Mouse (Mus musculus): ENCODE data around the gene Cmbl. TPM values are rescaled to one million over a fixed set of nuclear protein-coding genes. Genes with fewer than 3 reads are reported as not detected.

The Cmbl gene
- polyA plus RNA-seq, 1 experiment from 2014 or later: 1.6 TPM

GRCm38 (mm10) chr15:31627277-31628154 lies 62.3 kb downstream of the Cmbl start:
- H3K27ac ChIP-seq (ENCODE audit: low read depth, low read length): no peak overlapping the region
- no peak overlapping the region for H3K4me2 ChIP-seq
- no peak overlapping the region for H3K4me3 ChIP-seq (ENCODE audit: low read depth, low read length)
- H3K9me3 ChIP-seq (ENCODE audit: control insufficient read depth, low read length): no peaks in the 10 kb centered on the region
- no peaks in the 10 kb centered on the region for H3K27me3 ChIP-seq (ENCODE audit: control insufficient read depth, insufficient read depth, low read length)
- H3K36me3 ChIP-seq (ENCODE audit: control insufficient read depth, insufficient read depth, low read length): no peaks in the 10 kb centered on the region
- DNase-seq (ENCODE audit: low spot score, missing footprints) (no peak), ATAC-seq (ENCODE audit: low FRiP score) (no peak)
- 77% methylated on average over 12 of the region's 12 CpGs for WGBS
- no peaks in the 10 kb centered on the region for H3K4me1 ChIP-seq (ENCODE audit: control insufficient read depth, insufficient read depth, low read length)
- H3K9ac ChIP-seq (ENCODE audit: low read length): no peak overlapping the region

GRCm38 (mm10) chr15:31628180-31628579 lies 63.0 kb downstream of the Cmbl start:
- DNase-seq (ENCODE audit: low spot score, missing footprints) (no peak), ATAC-seq (ENCODE audit: low FRiP score) (no peak)
- Histone ChIP-seq H3K9me3 (ENCODE audit: control insufficient read depth, low read length) (no peaks in the 10 kb centered on the region), H3K4me1 (ENCODE audit: control insufficient read depth, insufficient read depth, low read length) (no peaks in the 10 kb centered on the region), H3K36me3 (ENCODE audit: control insufficient read depth, insufficient read depth, low read length) (no peaks in the 10 kb centered on the region), H3K27me3 (ENCODE audit: control insufficient read depth, insufficient read depth, low read length) (no peaks in the 10 kb centered on the region), H3K4me2 (no peak overlapping the region), H3K4me3 (ENCODE audit: low read depth, low read length) (no peak overlapping the region), H3K9ac (ENCODE audit: low read length) (no peak overlapping the region), H3K27ac (ENCODE audit: low read depth, low read length) (no peak overlapping the region)
- WGBS: 74% methylated on average over 10 of the region's 10 CpGs

- H3K4me2 ChIP-seq: no peak overlapping the region
- no peak overlapping the region for H3K9ac ChIP-seq (ENCODE audit: low read length)
- H3K27me3 ChIP-seq (ENCODE audit: control insufficient read depth, insufficient read depth, low read length): no peaks in the 10 kb centered on the region
- no peak overlapping the region for H3K27ac ChIP-seq (ENCODE audit: low read depth, low read length)
- no peaks in the 10 kb centered on the region for H3K36me3 ChIP-seq (ENCODE audit: control insufficient read depth, insufficient read depth, low read length)
- no peaks in the 10 kb centered on the region for H3K9me3 ChIP-seq (ENCODE audit: control insufficient read depth, low read length)
- H3K4me1 ChIP-seq (ENCODE audit: control insufficient read depth, insufficient read depth, low read length): no peaks in the 10 kb centered on the region
- ATAC-seq (ENCODE audit: low FRiP score) (no peak), DNase-seq (ENCODE audit: low spot score, missing footprints) (no peak)
- 93% methylated on average over 3 of the region's 3 CpGs for WGBS
- H3K4me3 ChIP-seq (ENCODE audit: low read depth, low read length): no peak overlapping the region
These were observed 64.4 kb downstream of the Cmbl start for GRCm38 (mm10) chr15:31629556-31629955.

DNA sequence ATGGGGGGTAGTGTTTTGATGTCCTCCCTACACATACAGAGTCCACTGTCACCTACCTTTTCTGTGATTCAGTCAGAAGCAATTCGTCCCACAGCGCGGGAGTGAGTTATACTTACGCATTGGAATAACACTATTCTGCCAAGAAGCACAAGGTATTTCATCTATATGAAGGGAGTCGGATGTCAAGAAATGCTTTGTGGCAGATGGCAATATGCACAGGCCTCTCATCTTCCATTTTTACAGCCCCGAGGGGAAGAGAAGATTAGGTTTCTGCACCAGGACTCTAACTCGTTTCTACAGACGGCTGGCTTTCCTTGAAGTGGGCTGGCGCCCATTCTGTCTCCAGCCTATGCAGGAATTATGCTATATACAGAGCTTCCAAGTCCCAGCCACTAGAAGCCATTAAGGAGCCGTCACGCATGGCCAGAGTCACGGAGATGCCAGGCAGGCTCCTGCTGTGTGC lies 66.2 kb downstream of the Cmbl start:
- WGBS: 78% methylated on average over 12 of the region's 12 CpGs
- no peaks in the 10 kb centered on the region for H3K4me1 ChIP-seq (ENCODE audit: control insufficient read depth, insufficient read depth, low read length)
- no peaks in the 10 kb centered on the region for H3K9me3 ChIP-seq (ENCODE audit: control insufficient read depth, low read length)

DNA sequence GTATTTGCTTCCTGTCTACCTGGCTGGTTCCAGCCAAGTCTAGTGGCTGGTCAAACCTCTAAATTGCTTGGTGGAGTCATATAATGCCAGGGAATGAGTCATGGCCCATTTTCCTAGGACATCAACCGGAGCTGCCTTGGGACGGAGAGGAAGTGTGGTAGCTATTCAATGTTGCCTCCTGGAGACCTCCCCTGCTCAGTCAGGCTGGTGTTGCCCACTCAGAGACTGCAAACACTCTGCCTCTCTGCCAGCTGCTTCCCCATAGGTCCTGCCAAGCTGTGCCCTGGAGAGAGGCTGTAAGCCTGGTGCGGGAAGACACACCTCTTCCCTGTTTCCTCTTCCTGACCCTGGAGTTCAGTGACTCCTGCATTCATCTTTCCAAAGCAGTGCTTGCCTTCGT lies 67.3 kb downstream of the Cmbl start:
- no peaks in the 10 kb centered on the region for H3K27me3 ChIP-seq (ENCODE audit: control insufficient read depth, insufficient read depth, low read length)
- 95% methylated on average over 4 of the region's 4 CpGs for WGBS
- ATAC-seq (ENCODE audit: low FRiP score): no peak
- no peak for DNase-seq (ENCODE audit: low spot score, missing footprints)
- no peak overlapping the region for H3K4me2 ChIP-seq
- no peak overlapping the region for H3K4me3 ChIP-seq (ENCODE audit: low read depth, low read length)
- no peak overlapping the region for H3K9ac ChIP-seq (ENCODE audit: low read length)
- H3K27ac ChIP-seq (ENCODE audit: low read depth, low read length): no peak overlapping the region
- no peaks in the 10 kb centered on the region for H3K36me3 ChIP-seq (ENCODE audit: control insufficient read depth, insufficient read depth, low read length)
- no peaks in the 10 kb centered on the region for H3K9me3 ChIP-seq (ENCODE audit: control insufficient read depth, low read length)
- no peaks in the 10 kb centered on the region for H3K4me1 ChIP-seq (ENCODE audit: control insufficient read depth, insufficient read depth, low read length)

More for the DNA sequence above, 66.2 kb downstream of the Cmbl start:
- no peaks in the 10 kb centered on the region for H3K36me3 ChIP-seq (ENCODE audit: control insufficient read depth, insufficient read depth, low read length)
- H3K27ac ChIP-seq (ENCODE audit: low read depth, low read length): no peak overlapping the region
- H3K9ac ChIP-seq (ENCODE audit: low read length): no peak overlapping the region
- DNase-seq (ENCODE audit: low spot score, missing footprints): peak; percentile 33
- H3K4me2 ChIP-seq: no peak overlapping the region
- H3K27me3 ChIP-seq (ENCODE audit: control insufficient read depth, insufficient read depth, low read length): no peaks in the 10 kb centered on the region
- ATAC-seq (ENCODE audit: low FRiP score): no peak
- H3K4me3 ChIP-seq (ENCODE audit: low read depth, low read length): no peak overlapping the region

DNA sequence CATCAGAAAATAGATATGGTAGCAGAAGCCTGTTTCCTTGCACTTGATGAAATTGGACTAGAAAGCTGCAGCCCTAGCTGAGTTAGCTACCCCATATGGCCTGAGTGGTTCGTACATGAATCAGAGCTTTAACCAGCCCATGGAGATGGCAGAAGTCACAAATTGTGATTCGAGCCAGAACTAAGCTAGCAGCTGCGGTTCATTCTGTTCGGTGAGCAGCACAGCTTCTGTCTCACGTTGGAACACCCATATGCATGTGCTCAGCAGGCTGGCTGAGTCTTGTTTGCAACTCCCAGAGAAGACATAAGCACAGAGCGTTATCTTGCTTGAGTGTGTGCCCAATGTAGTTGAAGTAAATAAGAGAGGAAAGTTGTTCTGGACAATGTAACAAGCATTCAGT lies 69.4 kb downstream of the Cmbl start:
- Histone ChIP-seq H3K4me2 (no peak overlapping the region), H3K4me1 (ENCODE audit: control insufficient read depth, insufficient read depth, low read length) (no peaks in the 10 kb centered on the region), H3K4me3 (ENCODE audit: low read depth, low read length) (no peak overlapping the region), H3K27me3 (ENCODE audit: control insufficient read depth, insufficient read depth, low read length) (no peaks in the 10 kb centered on the region), H3K9me3 (ENCODE audit: control insufficient read depth, low read length) (no peaks in the 10 kb centered on the region), H3K9ac (ENCODE audit: low read length) (no peak overlapping the region), H3K36me3 (ENCODE audit: control insufficient read depth, insufficient read depth, low read length) (no peaks in the 10 kb centered on the region), H3K27ac (ENCODE audit: low read depth, low read length) (no peak overlapping the region)
- DNase-seq (ENCODE audit: low spot score, missing footprints): no peak
- no peak for ATAC-seq (ENCODE audit: low FRiP score)
- WGBS: 89% methylated on average over 6 of the region's 6 CpGs

GRCm38 (mm10) chr15:31636091-31636595 lies 71.0 kb downstream of the Cmbl start:
- Histone ChIP-seq H3K9me3 (ENCODE audit: control insufficient read depth, low read length) (no peaks in the 10 kb centered on the region), H3K27me3 (ENCODE audit: control insufficient read depth, insufficient read depth, low read length) (no peaks in the 10 kb centered on the region), H3K36me3 (ENCODE audit: control insufficient read depth, insufficient read depth, low read length) (no peaks in the 10 kb centered on the region), H3K4me1 (ENCODE audit: control insufficient read depth, insufficient read depth, low read length) (no peaks in the 10 kb centered on the region), H3K4me3 (ENCODE audit: low read depth, low read length) (no peak overlapping the region), H3K9ac (ENCODE audit: low read length) (no peak overlapping the region), H3K4me2 (no peak overlapping the region), H3K27ac (ENCODE audit: low read depth, low read length) (no peak overlapping the region)
- no peak for ATAC-seq (ENCODE audit: low FRiP score)
- WGBS: 91% methylated on average over 9 of the region's 9 CpGs
- no peak for DNase-seq (ENCODE audit: low spot score, missing footprints)

Other genes with a start within 250 kb of the Cmbl start
- 0.57 and 0.61 TPM in 2 replicates for gene Ankrd33b, start 197.7 kb upstream of the Cmbl start, polyA plus RNA-seq (2014; fragmentation: Nextera tagmentation; extraction: Ambion mirVana)
- gene Ropn1l, start 111.7 kb upstream of the Cmbl start, polyA plus RNA-seq (2014; fragmentation: Nextera tagmentation; extraction: Ambion mirVana): 3.2 and 4.0 TPM in 2 replicates
- 53.9 and 55.9 TPM in 2 replicates for gene March6, start 34.3 kb upstream of the Cmbl start, polyA plus RNA-seq (2014; fragmentation: Nextera tagmentation; extraction: Ambion mirVana)
- 728 and 743 TPM in 2 replicates for gene Cct5, start 36.4 kb downstream of the Cmbl start, polyA plus RNA-seq (2014; fragmentation: Nextera tagmentation; extraction: Ambion mirVana)
- 14.0 and 14.6 TPM in 2 replicates for gene Fam173b, start 36.5 kb downstream of the Cmbl start, polyA plus RNA-seq (2014; fragmentation: Nextera tagmentation; extraction: Ambion mirVana)